Mouse (Mus musculus) frontal cortex, postnatal 14 days (tissue): Measurements from ENCODE around the gene Gm47791.

Experiments used
- DNase-seq, 2 experiments: peaks; one replicate each; pipeline ENCODE4 v3.0.0; 2022; ENCODE audit warnings: low spot score in 2 of 2

Gm47791 gene

GRCm38 (mm10) chr1:82787414-82787813 is 16.4 kb upstream of the Gm47791 start:
- DNase-seq, result peak; percentile 23 to 56

DNA sequence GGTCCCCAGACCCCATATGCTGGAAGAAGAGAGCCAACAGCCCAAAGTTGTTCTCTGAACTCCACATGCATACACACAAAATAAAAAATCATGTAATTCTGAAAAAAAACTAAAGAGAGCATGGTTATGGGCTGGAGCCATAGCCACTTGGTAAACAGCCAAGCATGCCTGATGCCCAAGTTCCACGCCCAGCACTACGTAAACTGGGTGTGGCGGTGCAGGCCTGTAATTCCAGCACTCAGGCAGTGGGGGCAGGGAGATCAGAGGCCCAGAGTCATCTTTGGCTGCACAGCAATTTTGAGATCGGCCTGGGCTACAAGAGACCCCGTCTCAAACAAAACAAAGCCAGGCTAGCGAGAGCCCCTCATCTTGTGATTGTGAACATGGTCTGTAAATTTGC is 14.5 kb upstream of the Gm47791 start:
- no peak for DNase-seq

GRCm38 (mm10) chr1:82783559-82783958 is 12.5 kb upstream of the Gm47791 start:
- DNase-seq, result no peak

GRCm38 (mm10) chr1:82779388-82779966 is 8.4 kb upstream of the Gm47791 start:
- no peak for DNase-seq

GRCm38 (mm10) chr1:82775293-82775692 is 4.2 kb upstream of the Gm47791 start:
- no peak for DNase-seq

GRCm38 (mm10) chr1:82773208-82773607 is 2.2 kb upstream of the Gm47791 start:
- DNase-seq, result no peak

GRCm38 (mm10) chr1:82772428-82772827 is 1.4 kb upstream of the Gm47791 start:
- DNase-seq, result no peak

- no peak for DNase-seq
Measured at GRCm38 (mm10) chr1:82768269-82768668, 2.8 kb downstream of the Gm47791 start, which contains the start of gene Tm4sf20. TSS of gene Tm4sf20 (minus strand) at chr1:82768461.

- no peak for DNase-seq
Measured at GRCm38 (mm10) chr1:82766641-82767040, 4.4 kb downstream of the Gm47791 start.

DNA sequence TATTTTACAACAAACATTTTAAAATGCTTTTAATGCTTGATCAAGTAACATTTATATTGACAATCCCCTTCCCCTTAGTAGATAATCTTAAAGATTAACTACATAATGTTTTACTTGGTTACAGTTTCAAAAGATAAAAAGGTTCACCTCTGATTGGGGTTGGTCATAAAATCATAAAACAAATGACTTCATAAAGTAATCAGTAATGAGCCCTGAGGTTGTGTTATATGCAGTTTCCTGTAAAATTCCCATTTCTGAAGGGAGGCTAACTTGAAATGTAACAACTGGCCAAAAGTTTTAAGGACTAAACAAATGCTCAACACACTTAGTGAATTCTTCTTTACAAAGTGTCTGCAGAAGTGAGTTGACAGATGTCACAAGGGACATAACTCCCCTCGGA is 4.8 kb downstream of the Gm47791 start:
- no peak for DNase-seq

GRCm38 (mm10) chr1:82762274-82762673 is 8.8 kb downstream of the Gm47791 start:
- DNase-seq, result no peak

- DNase-seq, result no peak
Measured at GRCm38 (mm10) chr1:82761454-82762169, 9.4 kb downstream of the Gm47791 start.

- DNase-seq, result no peak
Measured at GRCm38 (mm10) chr1:82759520-82759919, 11.5 kb downstream of the Gm47791 start.

DNA sequence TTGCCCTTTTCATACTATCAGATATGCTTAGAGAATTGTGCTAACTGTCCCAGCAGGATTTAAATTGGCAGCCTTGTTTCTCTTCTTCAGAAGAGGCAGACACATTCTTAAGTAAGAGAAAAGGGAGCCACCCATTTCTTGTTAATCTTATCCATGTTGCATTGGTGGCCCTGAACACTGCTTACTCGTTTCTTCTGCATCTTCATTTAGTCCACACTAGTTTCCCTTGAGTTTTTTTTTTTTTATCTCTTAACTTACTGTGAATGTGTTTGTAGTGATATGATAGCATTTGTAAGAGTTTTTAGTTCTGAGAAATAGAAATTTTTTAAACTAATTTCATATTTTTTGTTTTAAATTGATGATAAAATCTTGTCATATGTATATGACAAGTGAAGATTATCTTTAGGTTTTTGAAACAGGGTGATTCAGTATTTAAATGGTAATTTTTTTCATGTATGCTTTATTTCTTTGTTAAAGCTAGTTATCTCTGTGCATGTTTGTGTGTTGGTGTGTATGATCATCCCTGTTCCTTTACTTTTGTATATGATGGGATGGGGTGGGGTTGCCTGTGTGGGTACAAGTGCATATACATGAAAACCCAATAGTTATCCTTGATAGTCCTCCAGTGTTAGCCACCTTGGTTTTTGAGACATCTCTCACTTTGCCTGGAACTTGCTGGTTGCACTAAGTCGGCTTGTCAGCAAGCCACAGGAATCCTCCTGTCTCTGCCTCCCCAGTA is 23.2 kb downstream of the Gm47791 start:
- DNase-seq, result no peak

DNA sequence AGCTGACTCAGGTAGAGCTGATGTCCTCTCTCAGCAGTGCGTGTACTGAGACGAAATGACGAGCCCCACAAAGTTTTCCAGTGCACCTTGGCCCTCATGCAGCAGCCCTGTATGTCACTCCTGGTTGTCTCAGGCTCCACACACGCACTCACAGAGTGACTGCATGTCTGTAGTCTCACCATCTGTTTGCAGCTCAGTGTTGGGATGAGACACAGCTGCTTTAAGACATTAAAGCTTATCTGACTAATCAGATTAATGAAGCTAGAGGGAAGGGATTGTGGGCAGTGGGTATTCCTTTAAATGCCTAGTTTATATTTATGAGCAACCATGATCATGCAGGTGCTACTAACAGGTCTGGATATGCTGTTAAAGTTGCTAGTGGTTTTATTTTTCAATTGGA is 24.6 kb downstream of the Gm47791 start:
- no peak for DNase-seq

DNA sequence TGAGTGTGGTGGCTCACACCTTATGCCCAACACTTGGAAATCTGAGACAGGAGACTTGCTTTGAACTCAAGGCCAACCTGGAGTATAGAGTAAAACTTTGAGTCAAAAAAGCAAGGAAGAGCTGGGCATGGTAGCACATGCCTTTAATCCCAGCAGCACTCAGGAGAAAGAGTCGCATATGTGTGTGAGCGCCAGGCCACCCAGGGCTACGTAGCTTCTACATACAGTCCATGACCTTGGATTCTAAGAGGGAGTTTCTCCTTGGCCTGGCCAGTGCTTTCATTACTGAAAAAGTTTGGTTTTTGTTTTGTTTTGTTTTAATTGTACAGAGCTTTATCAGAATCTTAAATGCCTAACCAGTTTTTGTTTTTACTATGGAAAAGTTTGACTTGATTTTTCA is 27.1 kb downstream of the Gm47791 start:
- DNase-seq, result no peak

GRCm38 (mm10) chr1:82741539-82741938 is 29.5 kb downstream of the Gm47791 start:
- peak in 1 of 2 experiments; percentile 14 for DNase-seq

- no peak for DNase-seq
Measured at GRCm38 (mm10) chr1:82738066-82738465, 33.0 kb downstream of the Gm47791 start.

GRCm38 (mm10) chr1:82733357-82733756 is 37.7 kb downstream of the Gm47791 start:
- no peak for DNase-seq

DNA sequence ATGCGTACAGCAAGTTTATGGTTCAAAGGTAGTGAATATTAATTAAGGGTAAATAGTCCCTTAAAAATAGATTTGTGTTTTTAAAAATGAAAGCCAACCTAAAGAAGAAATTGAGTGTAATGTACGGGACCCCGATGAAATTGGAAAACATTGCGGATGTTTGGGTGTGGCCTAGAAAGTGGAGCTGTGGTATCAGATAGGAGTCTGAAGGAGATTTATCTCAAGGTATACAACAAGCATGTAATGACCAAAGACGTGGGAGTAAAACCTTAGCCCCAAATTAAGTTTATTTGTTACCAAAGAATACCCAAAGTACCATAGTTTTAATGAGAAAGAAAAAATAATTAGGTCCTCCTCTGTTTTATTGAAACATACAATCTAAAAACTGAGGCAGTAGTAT is 44.6 kb downstream of the Gm47791 start:
- no peak for DNase-seq

GRCm38 (mm10) chr1:82725875-82726185 is 45.2 kb downstream of the Gm47791 start:
- DNase-seq, result no peak

- DNase-seq, result peak in 1 of 2 experiments; percentile 10
Measured at GRCm38 (mm10) chr1:82725026-82725874, 45.8 kb downstream of the Gm47791 start.
